Mouse (Mus musculus): ENCODE data around the gene Tysnd1. TPM values are rescaled to one million over a fixed set of nuclear protein-coding genes. Genes with fewer than 3 reads are reported as not detected.

Gene Tysnd1
- polyA plus RNA-seq, 2 experiments: 14.2 to 16.2 TPM

GRCm38 (mm10) chr10:61736671-61737078 is 41.4 kb downstream of the Tysnd1 start:
- no peak for DNase-seq (ENCODE audit: low read depth in 3 of 3, low spot score in 3 of 3)
- Histone ChIP-seq H3K9ac (replicated peaks) (no peak overlapping the region), H3K27me3 (ENCODE audit: control insufficient read depth, insufficient read depth, low read length) (no peaks in the 10 kb centered on the region), H3K36me3 (replicated peaks; ENCODE audit: control insufficient read depth, insufficient read depth, low read depth) (no peaks in the 10 kb centered on the region), H3K4me1 (replicated peaks; ENCODE audit: control insufficient read depth in 2 of 2, insufficient read depth in 2 of 2, low read length in 1 of 2) (no peaks in the 10 kb centered on the region), H3K9me3 (ENCODE audit: control insufficient read depth, low read length) (no peaks in the 10 kb centered on the region), H3K4me3 (ENCODE audit: insufficient read depth in 1 of 2, low read depth in 2 of 2, low read length in 2 of 2) (no peak overlapping the region), H3K4me2 (ENCODE audit: low read depth) (no peak overlapping the region), H3K27ac (no peak overlapping the region)
- WGBS (ENCODE audit: insufficient replicate concordance): 63% methylated on average over 10 of the region's 10 CpGs
- ATAC-seq (ENCODE audit: insufficient read depth): no peak
- TF ChIP-seq CTCF (IDR thresholded peaks at IDR 0.05; ENCODE audit: low read depth) (no peak), EP300 (IDR thresholded peaks at IDR 0.05; ENCODE audit: low read depth) (no peak)

GRCm38 (mm10) chr10:61737537-61737936 is 42.2 kb downstream of the Tysnd1 start:
- WGBS (ENCODE audit: insufficient replicate concordance): 54% methylated on average over 1 of the region's 1 CpGs
- no peak for ATAC-seq (ENCODE audit: insufficient read depth)

DNA sequence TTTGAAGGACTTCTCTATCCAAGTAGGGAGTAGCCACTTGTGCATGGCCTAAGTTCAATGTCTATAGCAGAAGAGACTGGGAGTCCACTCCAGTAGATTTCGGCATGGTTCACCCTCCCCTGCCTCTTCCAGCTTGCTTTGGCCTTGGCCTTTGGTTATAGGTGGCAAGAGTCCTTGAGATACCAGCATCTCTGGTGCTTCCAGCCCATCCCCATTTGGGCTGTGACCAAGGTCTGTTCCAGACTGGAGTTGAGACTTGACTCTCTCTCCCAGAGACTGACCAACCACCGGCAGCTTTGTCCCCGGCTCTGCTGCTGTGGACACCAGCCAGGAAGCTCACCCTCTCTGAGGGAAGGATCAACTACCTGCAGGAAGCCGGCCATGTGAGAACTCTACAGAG is 42.8 kb downstream of the Tysnd1 start:
- no peak overlapping the region for H3K4me2 ChIP-seq (ENCODE audit: low read depth)
- TF ChIP-seq CTCF (IDR thresholded peaks at IDR 0.05; ENCODE audit: low read depth) (no peak), EP300 (IDR thresholded peaks at IDR 0.05; ENCODE audit: low read depth) (no peak)

More at GRCm38 (mm10) chr10:61737537-61737936, 42.2 kb downstream of the Tysnd1 start:
- TF ChIP-seq EP300 (IDR thresholded peaks at IDR 0.05; ENCODE audit: low read depth) (no peak), CTCF (IDR thresholded peaks at IDR 0.05; ENCODE audit: low read depth) (no peak)
- no peaks in the 10 kb centered on the region for H3K36me3 ChIP-seq (replicated peaks; ENCODE audit: control insufficient read depth, insufficient read depth, low read depth)
- no peak overlapping the region for H3K4me2 ChIP-seq (ENCODE audit: low read depth)
- no peaks in the 10 kb centered on the region for H3K4me1 ChIP-seq (replicated peaks; ENCODE audit: control insufficient read depth in 2 of 2, insufficient read depth in 2 of 2, low read length in 1 of 2)
- no peak overlapping the region for H3K4me3 ChIP-seq (ENCODE audit: insufficient read depth in 1 of 2, low read depth in 2 of 2, low read length in 2 of 2)
- no peaks in the 10 kb centered on the region for H3K27me3 ChIP-seq (ENCODE audit: control insufficient read depth, insufficient read depth, low read length)
- no peak overlapping the region for H3K27ac ChIP-seq
- H3K9me3 ChIP-seq (ENCODE audit: control insufficient read depth, low read length): no peaks in the 10 kb centered on the region
- no peak overlapping the region for H3K9ac ChIP-seq (replicated peaks)
- DNase-seq (ENCODE audit: low read depth in 3 of 3, low spot score in 3 of 3): no peak

DNA sequence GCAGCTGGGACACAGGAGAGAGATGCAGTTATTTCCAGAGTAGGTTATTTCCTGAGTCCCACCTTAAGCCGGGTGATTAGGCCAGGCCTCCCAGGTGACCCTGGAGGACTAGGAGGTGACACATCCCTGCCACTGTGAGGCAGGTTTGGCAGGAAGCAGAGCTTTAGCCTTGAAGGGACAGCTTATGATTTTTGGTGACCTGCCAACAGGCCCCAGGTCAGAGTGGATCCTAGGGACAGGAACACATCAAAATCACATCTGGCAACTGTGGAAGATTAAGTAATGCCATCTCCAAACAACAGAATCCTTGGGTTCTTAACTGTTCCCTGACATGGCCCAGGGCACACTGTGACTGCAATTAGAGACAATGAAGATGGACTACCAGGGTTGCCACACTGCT is 46.0 kb downstream of the Tysnd1 start:
- no peak for DNase-seq (ENCODE audit: low read depth in 3 of 3, low spot score in 3 of 3)
- no peaks in the 10 kb centered on the region for H3K4me1 ChIP-seq (replicated peaks; ENCODE audit: control insufficient read depth in 2 of 2, insufficient read depth in 2 of 2, low read length in 1 of 2)
- 47% methylated on average over 1 of the region's 1 CpGs for WGBS (ENCODE audit: insufficient replicate concordance)
- no peak overlapping the region for H3K4me3 ChIP-seq (ENCODE audit: insufficient read depth in 1 of 2, low read depth in 2 of 2, low read length in 2 of 2)
- no peak for TF ChIP-seq EP300 (IDR thresholded peaks at IDR 0.05; ENCODE audit: low read depth)
- TF ChIP-seq CTCF (IDR thresholded peaks at IDR 0.05; ENCODE audit: low read depth): no peak
- no peaks in the 10 kb centered on the region for H3K36me3 ChIP-seq (replicated peaks; ENCODE audit: control insufficient read depth, insufficient read depth, low read depth)
- H3K4me2 ChIP-seq (ENCODE audit: low read depth): no peak overlapping the region
- H3K9me3 ChIP-seq (ENCODE audit: control insufficient read depth, low read length): no peaks in the 10 kb centered on the region; the same call in 1 of the 2 replicates
- ATAC-seq (ENCODE audit: insufficient read depth): no peak
- H3K27me3 ChIP-seq (ENCODE audit: control insufficient read depth, insufficient read depth, low read length): no peaks in the 10 kb centered on the region
- no peak overlapping the region for H3K9ac ChIP-seq (replicated peaks)
- H3K27ac ChIP-seq: no peak overlapping the region

More for the DNA sequence above, 42.8 kb downstream of the Tysnd1 start:
- 69% methylated on average over 4 of the region's 4 CpGs for WGBS (ENCODE audit: insufficient replicate concordance)
- Histone ChIP-seq H3K9ac (replicated peaks) (no peak overlapping the region), H3K27ac (no peak overlapping the region), H3K36me3 (replicated peaks; ENCODE audit: control insufficient read depth, insufficient read depth, low read depth) (no peaks in the 10 kb centered on the region), H3K4me3 (ENCODE audit: insufficient read depth in 1 of 2, low read depth in 2 of 2, low read length in 2 of 2) (no peak overlapping the region), H3K27me3 (ENCODE audit: control insufficient read depth, insufficient read depth, low read length) (no peaks in the 10 kb centered on the region), H3K9me3 (ENCODE audit: control insufficient read depth, low read length) (no peaks in the 10 kb centered on the region), H3K4me1 (replicated peaks; ENCODE audit: control insufficient read depth in 2 of 2, insufficient read depth in 2 of 2, low read length in 1 of 2) (no peaks in the 10 kb centered on the region)
- DNase-seq (ENCODE audit: low read depth in 3 of 3, low spot score in 3 of 3): no peak
- no peak for ATAC-seq (ENCODE audit: insufficient read depth)

- H3K4me2 ChIP-seq (ENCODE audit: low read depth): no peak overlapping the region
- no peaks in the 10 kb centered on the region for H3K27me3 ChIP-seq (ENCODE audit: control insufficient read depth, insufficient read depth, low read length)
- H3K27ac ChIP-seq: no peak overlapping the region
- no peak for DNase-seq (ENCODE audit: low read depth in 3 of 3, low spot score in 3 of 3)
- no peak for ATAC-seq (ENCODE audit: insufficient read depth)
- H3K4me3 ChIP-seq (ENCODE audit: insufficient read depth in 1 of 2, low read depth in 2 of 2, low read length in 2 of 2): no peak overlapping the region
- H3K9me3 ChIP-seq (ENCODE audit: control insufficient read depth, low read length): no peaks in the 10 kb centered on the region; the same call in 1 of the 2 replicates
- H3K4me1 ChIP-seq (replicated peaks; ENCODE audit: control insufficient read depth in 2 of 2, insufficient read depth in 2 of 2, low read length in 1 of 2): no peaks in the 10 kb centered on the region
- no peaks in the 10 kb centered on the region for H3K36me3 ChIP-seq (replicated peaks; ENCODE audit: control insufficient read depth, insufficient read depth, low read depth)
- no peak overlapping the region for H3K9ac ChIP-seq (replicated peaks)
- WGBS (ENCODE audit: insufficient replicate concordance): 61% methylated on average over 4 of the region's 4 CpGs
- TF ChIP-seq EP300 (IDR thresholded peaks at IDR 0.05; ENCODE audit: low read depth) (no peak), CTCF (IDR thresholded peaks at IDR 0.05; ENCODE audit: low read depth) (no peak)
Observed at GRCm38 (mm10) chr10:61741873-61742272, 46.6 kb downstream of the Tysnd1 start.

All from liver, embryonic 14.5 days (tissue).